Mouse (Mus musculus) limb, embryonic 12.5 days (tissue): Measurements from ENCODE around the gene A030005L19Rik. TPM values are rescaled to one million over a fixed set of nuclear protein-coding genes. Genes with fewer than 3 reads are reported as not detected.
"Not testable (repeated sequence)": the region's sequence is repeated elsewhere in the genome, so short reads cannot be mapped to it uniquely, and the experiment has no call there.

ENCODE experiments used
- ATAC-seq: fragments of 200-750 bp; cut with Nextera tagmentation; 2 replicates; pipeline ENCODE4 v1.8.0; 2017; ENCODE audit warnings: low read depth, moderate TSS enrichment; ENCODE audit not compliant: insufficient number of reproducible peaks, insufficient read depth, low FRiP score, low TSS enrichment
- H3K27ac ChIP-seq: fragments of 300-500 bp; sonication (generic); 2 replicates; pipeline ENCODE4 v1.5.1; 2016; ENCODE audit warnings: mild to moderate bottlenecking, moderate library complexity
- H3K27me3 ChIP-seq: fragments of 300-500 bp; sonication (generic); 2 replicates; pipeline ENCODE4 v1.6.1; 2016; ENCODE audit warnings: mild to moderate bottlenecking, moderate library complexity
- H3K36me3 ChIP-seq: fragments of 300-500 bp; sonication (generic); 2 replicates; pipeline ENCODE4 v1.6.1; 2016; ENCODE audit warnings: mild to moderate bottlenecking, moderate library complexity
- H3K4me1 ChIP-seq: fragments of 300-500 bp; sonication (generic); replicated peaks from 2 replicates; pipeline ENCODE4 v1.6.1; 2016
- H3K4me2 ChIP-seq: fragments of 300-500 bp; sonication (generic); 2 replicates; pipeline ENCODE4 v1.6.1; 2016; ENCODE audit warnings: mild to moderate bottlenecking, moderate library complexity
- H3K4me3 ChIP-seq: fragments of 300-500 bp; sonication (generic); replicated peaks from 2 replicates; pipeline ENCODE4 v1.5.1; 2016; ENCODE audit warnings: mild to moderate bottlenecking
- H3K9ac ChIP-seq: fragments of 300-500 bp; sonication (generic); replicated peaks from 2 replicates; pipeline ENCODE4 v1.6.1; 2016; ENCODE audit warnings: mild to moderate bottlenecking, moderate library complexity
- H3K9me3 ChIP-seq: fragments of 300-500 bp; sonication (generic); 2 replicates; pipeline ENCODE4 v1.6.1; 2016; ENCODE audit warnings: mild to moderate bottlenecking, moderate library complexity
- WGBS: fragments of 180-500 bp; shearing (Covaris S2); methylation state at CpG from one replicate; pipeline ENCODE4 v1.1.7; 2016; 5-methylcytosine and 5-hydroxymethylcytosine counted together
- polyA plus RNA-seq: library from polyadenylated mRNA; unstranded; fragments of >200 nt; fragmentation: Nextera tagmentation; extraction: Ambion mirVana; gene quantifications from 2 replicates; pipeline ENCODE4 v1.2.1, GENCODE M21; 2016

Gene A030005L19Rik
- polyA plus RNA-seq, 1 experiment from 2014 or later, result not detected

- Histone ChIP-seq H3K36me3 (no peaks in the 10 kb centered on the region), H3K4me1 (no peaks in the 10 kb centered on the region), H3K27ac (no peak overlapping the region), H3K4me3 (no peak overlapping the region), H3K9me3 (peaks cover 12% of the 10 kb centered on the region; the same call in 1 of the 2 replicates), H3K9ac (no peak overlapping the region), H3K4me2 (no peak overlapping the region), H3K27me3 (no peaks in the 10 kb centered on the region)
- ATAC-seq, result no peak
- WGBS, result 92% methylated on average over 5 of the region's 5 CpGs
Measured at GRCm38 (mm10) chr1:82938666-82939065, 25.5 kb downstream of the A030005L19Rik start.

- not testable (repeated sequence) for H3K4me1 ChIP-seq, H3K9me3 ChIP-seq, H3K9ac ChIP-seq, H3K4me2 ChIP-seq, ATAC-seq, H3K27ac ChIP-seq, H3K36me3 ChIP-seq, H3K4me3 ChIP-seq, H3K27me3 ChIP-seq
- 96% methylated on average over 2 of the region's 2 CpGs for WGBS
Measured at GRCm38 (mm10) chr1:82942505-82942904, 29.4 kb downstream of the A030005L19Rik start.

- H3K36me3 ChIP-seq, H3K9me3 ChIP-seq, H3K4me2 ChIP-seq, H3K4me3 ChIP-seq, H3K9ac ChIP-seq, H3K4me1 ChIP-seq, H3K27me3 ChIP-seq, H3K27ac ChIP-seq, ATAC-seq: not testable (repeated sequence)
- no CpG with 5 or more reads among the region's 6 CpGs for WGBS
Measured at GRCm38 (mm10) chr1:82943295-82943694, 30.2 kb downstream of the A030005L19Rik start, which contains the start of gene A030003K21Rik. TSS of gene A030003K21Rik (minus strand) at chr1:82943388.

- not testable (repeated sequence) for ATAC-seq, H3K36me3 ChIP-seq
Measured at GRCm38 (mm10) chr1:82946029-82946428, 32.9 kb downstream of the A030005L19Rik start.

GRCm38 (mm10) chr1:82948601-82949000, 35.5 kb downstream of the A030005L19Rik start:
- Histone ChIP-seq H3K27ac (no peak overlapping the region), H3K4me2 (no peak overlapping the region), H3K27me3 (no peaks in the 10 kb centered on the region), H3K9me3 (no peaks in the 10 kb centered on the region), H3K4me1 (no peaks in the 10 kb centered on the region), H3K36me3 (no peaks in the 10 kb centered on the region), H3K4me3 (no peak overlapping the region), H3K9ac (no peak overlapping the region)
- ATAC-seq, result no peak
- 88% methylated on average over 2 of the region's 2 CpGs for WGBS

More at GRCm38 (mm10) chr1:82946029-82946428, 32.9 kb downstream of the A030005L19Rik start:
- H3K27me3 ChIP-seq, H3K27ac ChIP-seq, H3K4me3 ChIP-seq, H3K9me3 ChIP-seq, H3K4me1 ChIP-seq, H3K9ac ChIP-seq, H3K4me2 ChIP-seq: not testable (repeated sequence)
- WGBS, result 100% methylated on average over 2 of the region's 2 CpGs

- not testable (repeated sequence) for H3K9ac ChIP-seq, H3K9me3 ChIP-seq, H3K27me3 ChIP-seq, H3K4me3 ChIP-seq, H3K27ac ChIP-seq, H3K4me2 ChIP-seq, ATAC-seq, H3K4me1 ChIP-seq, H3K36me3 ChIP-seq
Measured at GRCm38 (mm10) chr1:82955913-82956312, 42.8 kb downstream of the A030005L19Rik start, which contains the start of gene Gm7544. TSS of gene Gm7544 (minus strand) at chr1:82956013.

- ATAC-seq, result no peak; the same call in 1 of the 2 replicates
- Histone ChIP-seq H3K4me1 (no peaks in the 10 kb centered on the region), H3K27ac (no peak within 1 kb of the TSS), H3K9ac (no peak within 1 kb of the TSS), H3K36me3 (no peaks in the 10 kb centered on the region), H3K4me3 (no peak within 1 kb of the TSS), H3K4me2 (no peak within 1 kb of the TSS), H3K27me3 (no peaks in the 10 kb centered on the region), H3K9me3 (0 out of 2 replicates have a peak, but pooled peaks cover 2% of the 10 kb centered on the region)
- 90% methylated on average over 11 of the region's 11 CpGs for WGBS
Measured at GRCm38 (mm10) chr1:82959870-82960385, 46.8 kb downstream of the A030005L19Rik start, which contains the start of gene Gm47955. TSS of gene Gm47955 (plus strand) at chr1:82960286.

Other genes starting within 250 kb of the A030005L19Rik start
- 210 and 228 TPM in 2 replicates for gene Mff, start 188.4 kb upstream of the A030005L19Rik start, polyA plus RNA-seq
- 0.23 TPM in 1 of 2 replicates, not detected in the other for gene Tm4sf20, start 144.9 kb upstream of the A030005L19Rik start, polyA plus RNA-seq
- gene Gm47791, start 142.1 kb upstream of the A030005L19Rik start, polyA plus RNA-seq, result not detected in 2 replicates
- gene Agfg1, start 73.8 kb upstream of the A030005L19Rik start, polyA plus RNA-seq, result 35.9 and 37.6 TPM in 2 replicates
- not detected in 2 replicates for gene A030014E15Rik, start 11.6 kb downstream of the A030005L19Rik start, polyA plus RNA-seq
- not detected in 2 replicates for gene Gm6217, start 18.1 kb downstream of the A030005L19Rik start, polyA plus RNA-seq
- not detected in 2 replicates for gene A030003K21Rik, start 30.1 kb downstream of the A030005L19Rik start, polyA plus RNA-seq
- not detected in 2 replicates for gene Gm7544, start 42.7 kb downstream of the A030005L19Rik start, polyA plus RNA-seq
- not detected in 2 replicates for gene Gm47955, start 47.0 kb downstream of the A030005L19Rik start, polyA plus RNA-seq
- not detected in 2 replicates for gene Gm47959, start 87.2 kb downstream of the A030005L19Rik start, polyA plus RNA-seq
- gene Slc19a3, start 125.1 kb downstream of the A030005L19Rik start, polyA plus RNA-seq, result 0.19 and 0.44 TPM in 2 replicates
- gene Krtap28-10, start 129.2 kb downstream of the A030005L19Rik start, polyA plus RNA-seq, result not detected in 2 replicates
- not detected in 2 replicates for gene Gm47969, start 131.6 kb downstream of the A030005L19Rik start, polyA plus RNA-seq
- gene A030005K14Rik, start 146.1 kb downstream of the A030005L19Rik start, polyA plus RNA-seq, result not detected in 2 replicates
- not detected in 2 replicates for gene Krtap28-13, start 147.6 kb downstream of the A030005L19Rik start, polyA plus RNA-seq
- not detected in 2 replicates for gene Ccl20, start 203.4 kb downstream of the A030005L19Rik start, polyA plus RNA-seq
- gene Daw1, start 246.4 kb downstream of the A030005L19Rik start, polyA plus RNA-seq, result not detected in 2 replicates